Mouse (Mus musculus) frontal cortex, adult 2 months (tissue): ENCODE measurements at regions not wholly inside any gene's neighbourhood (a gene's known extent, or its start where the extent isn't known, plus 50 kb on each side); places are given as distances from the start of the nearest gene placed in this dataset.

ENCODE experiments used
- DNase-seq, 2 experiments: peaks; one replicate each; pipeline ENCODE4 v3.0.0; 2022; ENCODE audit warnings: low spot score in 1 of 2; ENCODE audit errors: extremely low spot score in 1 of 2

- DNase-seq, result no peak
Observed at GRCm38 (mm10) chr4:137110276-137110675, 61.7 kb upstream of the Zbtb40 start.

- DNase-seq, result no peak
Observed at GRCm38 (mm10) chr4:137104447-137105044, 55.9 kb upstream of the Zbtb40 start.

- DNase-seq, result no peak
Observed at GRCm38 (mm10) chr4:137101169-137101568, 52.6 kb upstream of the Zbtb40 start.

- DNase-seq, result no peak
Observed at GRCm38 (mm10) chr4:137100756-137101155, 52.2 kb upstream of the Zbtb40 start.
